Mouse (Mus musculus): ENCODE data around the gene Tulp1.

DNA sequence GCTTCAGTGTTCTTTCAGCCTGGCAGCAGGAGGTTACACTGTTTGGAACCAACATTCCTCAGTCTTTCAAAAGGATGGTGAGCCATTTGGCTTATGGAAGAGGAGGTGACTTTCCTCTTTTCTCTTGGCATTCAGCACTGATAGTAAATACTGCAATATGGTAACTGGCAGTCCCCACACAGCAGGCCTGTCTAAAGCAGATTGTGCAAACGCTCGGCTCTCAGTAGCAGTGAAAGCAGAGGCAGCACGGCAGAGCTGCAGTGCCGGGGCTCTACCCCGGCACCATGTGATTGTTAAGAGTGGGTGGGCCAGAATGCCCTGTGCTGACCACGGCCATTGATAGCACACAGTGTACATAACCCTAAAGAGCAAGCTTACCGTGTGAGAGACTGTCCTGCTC lies 41.4 kb upstream of the Tulp1 start:
- no peak for TF ChIP-seq CTCF (IDR thresholded peaks at IDR 0.05)
- TF ChIP-seq EP300 (IDR thresholded peaks at IDR 0.05): no peak

All from lung, postnatal 0 days (tissue).